Mouse (Mus musculus) testis, postnatal 10 days (tissue): ENCODE results near the gene Shisa7.
A peak's percentile ranks its signal among the peaks of the same experiment; 100 is the strongest.
"Not testable (repeated sequence)": the region's sequence is repeated elsewhere in the genome, so short reads cannot be mapped to it uniquely, and the experiment has no call there.

Experiments used
- DNase-seq: peaks from one replicate; pipeline ENCODE4 v3.0.0; 2021; ENCODE audit warnings: low spot score

Shisa7 gene

GRCm38 (mm10) chr7:4844245-4844916 is at the start of gene Shisa7:
Shisa7 (minus strand) TSS chr7:4844696.
- no peak for DNase-seq

- peak; percentile 69 for DNase-seq
Measured at GRCm38 (mm10) chr7:4886680-4887079, 42.2 kb upstream of the Shisa7 start.

GRCm38 (mm10) chr7:4879036-4879435 is 34.5 kb upstream of the Shisa7 start:
- DNase-seq = not testable (repeated sequence)

GRCm38 (mm10) chr7:4878186-4878585 is 33.7 kb upstream of the Shisa7 start:
- DNase-seq = peak; percentile 53

- peak; percentile 40 for DNase-seq
Measured at GRCm38 (mm10) chr7:4877226-4877625, 32.7 kb upstream of the Shisa7 start.

GRCm38 (mm10) chr7:4876753-4877221 is 32.3 kb upstream of the Shisa7 start, which contains the start of gene Isoc2a:
Isoc2a (plus strand) TSS chr7:4877153.
- DNase-seq = peak; percentile 88

GRCm38 (mm10) chr7:4870133-4870532 is 25.6 kb upstream of the Shisa7 start, which contains the start of gene Isoc2b:
Isoc2b (minus strand) TSS chr7:4870258.
- DNase-seq = peak; percentile 46

GRCm38 (mm10) chr7:4866631-4867180 is 22.2 kb upstream of the Shisa7 start:
- no peak for DNase-seq

GRCm38 (mm10) chr7:4865579-4866493 is 21.3 kb upstream of the Shisa7 start:
- peak; percentile 96 for DNase-seq

GRCm38 (mm10) chr7:4865090-4865489 is 20.6 kb upstream of the Shisa7 start:
- no peak for DNase-seq

GRCm38 (mm10) chr7:4864130-4864845 is 19.8 kb upstream of the Shisa7 start:
- DNase-seq = no peak

- DNase-seq = no peak
Measured at GRCm38 (mm10) chr7:4863541-4864080, 19.1 kb upstream of the Shisa7 start.

GRCm38 (mm10) chr7:4863041-4863440 is 18.5 kb upstream of the Shisa7 start:
- peak; percentile 87 for DNase-seq

GRCm38 (mm10) chr7:4860926-4861325 is 16.4 kb upstream of the Shisa7 start:
- DNase-seq = not testable (repeated sequence)

- DNase-seq = no peak
Measured at GRCm38 (mm10) chr7:4859418-4859978, 15.0 kb upstream of the Shisa7 start.

- peak; percentile 77 for DNase-seq
Measured at GRCm38 (mm10) chr7:4857321-4857720, 12.8 kb upstream of the Shisa7 start.

- DNase-seq = no peak
Measured at GRCm38 (mm10) chr7:4856508-4856907, 12.0 kb upstream of the Shisa7 start.

GRCm38 (mm10) chr7:4853613-4854012 is 9.1 kb upstream of the Shisa7 start:
- no peak for DNase-seq

GRCm38 (mm10) chr7:4851315-4851688 is 6.8 kb upstream of the Shisa7 start:
- peak; percentile 61 for DNase-seq

- peak; percentile 61 for DNase-seq
Measured at GRCm38 (mm10) chr7:4850621-4851314, 6.3 kb upstream of the Shisa7 start.

- DNase-seq = peak; percentile 63
Measured at GRCm38 (mm10) chr7:4849372-4849771, 4.9 kb upstream of the Shisa7 start.
